Mouse (Mus musculus) forebrain, embryonic 11.5 days (tissue): ENCODE data around the gene Senp7. TPM values are rescaled to one million over a fixed set of nuclear protein-coding genes. Genes with fewer than 3 reads are reported as not detected.
"Not testable (repeated sequence)": the region's sequence is repeated elsewhere in the genome, so short reads cannot be mapped to it uniquely, and the experiment has no call there.

ENCODE experiments used
- ATAC-seq: fragments of 200-750 bp; cut with Nextera tagmentation; replicated peaks from 2 replicates; pipeline ENCODE4 v1.8.0; 2017; ENCODE audit warnings: moderate TSS enrichment; ENCODE audit not compliant: low FRiP score
- DNase-seq: peaks from one replicate; pipeline ENCODE4 v3.0.0-alpha.2; 2017; ENCODE audit warnings: low spot score
- H3K27ac ChIP-seq: fragments of 300-500 bp; sonication (generic); 2 replicates; pipeline ENCODE4 v1.5.1; 2014; ENCODE audit warnings: low read depth, low read length
- H3K27me3 ChIP-seq: fragments of 300-500 bp; sonication (generic); 2 replicates; pipeline ENCODE4 v1.6.1; 2014; ENCODE audit warnings: mild to moderate bottlenecking, low read length, mixed read lengths; ENCODE audit not compliant: control insufficient read depth, insufficient read depth
- H3K36me3 ChIP-seq: fragments of 300-500 bp; sonication (generic); 2 replicates; pipeline ENCODE4 v1.6.1; 2014; ENCODE audit warnings: mild to moderate bottlenecking, low read length, moderate library complexity, mixed read lengths; ENCODE audit not compliant: control insufficient read depth, insufficient read depth
- H3K4me1 ChIP-seq: fragments of 300-500 bp; sonication (generic); replicated peaks from 2 replicates; pipeline ENCODE4 v1.6.1; 2014; ENCODE audit warnings: low read length, mixed read lengths; ENCODE audit not compliant: control insufficient read depth, insufficient read depth
- H3K4me2 ChIP-seq: fragments of 300-500 bp; sonication (generic); 2 replicates; pipeline ENCODE4 v1.6.1; 2014; ENCODE audit warnings: low read depth, mild to moderate bottlenecking, low read length, moderate library complexity, mixed read lengths; ENCODE audit not compliant: severe bottlenecking
- H3K4me3 ChIP-seq: fragments of 300-500 bp; sonication (generic); 2 replicates; pipeline ENCODE4 v1.5.1; 2014; ENCODE audit warnings: low read depth, low read length
- H3K9ac ChIP-seq: fragments of 300-500 bp; sonication (generic); 2 replicates; pipeline ENCODE4 v1.6.1; 2014; ENCODE audit warnings: low read length
- H3K9me3 ChIP-seq: fragments of 300-500 bp; sonication (generic); 2 replicates; pipeline ENCODE4 v1.6.1; 2016; ENCODE audit warnings: low read length, mixed read lengths; ENCODE audit not compliant: control insufficient read depth
- WGBS: fragments of 180-500 bp; shearing (Covaris S2); extraction: QIAGEN DNeasy Blood & Tissue Kit; methylation state at CpG from one replicate; pipeline ENCODE4 v1.1.7; 2014; 5-methylcytosine and 5-hydroxymethylcytosine counted together
- polyA plus RNA-seq: library from polyadenylated mRNA; unstranded; fragments of >200 nt; fragmentation: Nextera tagmentation; extraction: Ambion mirVana; gene quantifications from 2 replicates; pipeline ENCODE4 v1.2.1, GENCODE M21; 2014

Gene Senp7
- polyA plus RNA-seq, 1 experiment from 2014 or later: 41.4 TPM

DNA sequence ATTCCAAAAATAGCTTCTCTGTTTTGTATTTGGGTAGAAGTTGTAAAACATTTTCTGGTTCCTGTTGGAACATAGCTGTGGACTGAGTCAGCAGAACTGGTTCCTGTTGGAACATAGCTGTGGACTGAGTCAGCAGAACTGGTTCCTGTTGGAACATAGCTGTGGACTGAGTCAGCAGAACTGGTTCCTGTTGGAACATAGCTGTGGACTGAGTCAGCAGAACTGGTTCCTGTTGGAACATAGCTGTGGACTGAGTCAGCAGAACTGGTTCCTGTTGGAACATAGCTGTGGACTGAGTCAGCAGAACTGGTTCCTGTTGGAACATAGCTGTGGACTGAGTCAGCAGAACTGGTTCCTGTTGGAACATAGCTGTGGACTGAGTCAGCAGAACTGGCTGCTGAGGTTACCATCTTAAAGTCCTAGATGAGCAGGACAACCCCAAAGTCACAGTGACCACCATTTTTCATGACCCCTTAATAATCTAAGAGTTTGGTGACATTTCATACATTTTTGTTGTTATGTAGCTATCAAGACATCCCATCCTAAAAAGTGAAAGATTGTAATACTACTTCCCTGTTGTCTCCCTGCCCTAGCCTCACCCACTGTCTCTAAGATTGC lies 48.4 kb downstream of the Senp7 start:
- H3K27me3 ChIP-seq, H3K9me3 ChIP-seq, H3K9ac ChIP-seq, H3K4me1 ChIP-seq, H3K4me2 ChIP-seq, ATAC-seq, DNase-seq, H3K4me3 ChIP-seq, H3K27ac ChIP-seq: not testable (repeated sequence)
- peaks cover 12% of the 10 kb centered on the region; the same call in 1 of the 2 replicates for H3K36me3 ChIP-seq

DNA sequence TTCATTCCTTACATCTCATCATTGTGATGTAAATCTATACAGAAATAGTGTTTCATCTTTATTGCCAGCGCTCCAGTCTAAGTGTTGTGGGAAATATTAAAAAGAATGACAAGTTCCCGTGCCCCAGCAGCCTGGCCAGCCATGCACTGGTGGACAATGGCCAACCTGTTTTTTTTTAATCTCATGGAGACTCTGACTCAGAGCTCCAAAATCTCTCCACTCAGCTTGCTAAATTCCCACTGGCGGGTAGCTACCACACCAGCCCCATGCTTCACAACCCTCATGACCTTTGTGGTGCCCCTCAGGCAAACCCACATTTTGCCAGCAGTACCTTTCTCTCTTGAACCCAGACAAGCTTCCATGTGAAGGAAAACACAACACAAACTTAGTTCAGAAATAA lies 67.6 kb downstream of the Senp7 start:
- WGBS: 91% methylated on average over 3 of the region's 3 CpGs
- H3K9ac ChIP-seq: no peak overlapping the region
- H3K4me3 ChIP-seq: no peak overlapping the region
- DNase-seq (no peak), ATAC-seq (no peak)
- H3K9me3 ChIP-seq: no peaks in the 10 kb centered on the region
- no peaks in the 10 kb centered on the region for H3K27me3 ChIP-seq
- H3K36me3 ChIP-seq: peaks cover 6% of the 10 kb centered on the region; the same call in 1 of the 2 replicates
- H3K4me1 ChIP-seq: no peaks in the 10 kb centered on the region
- H3K27ac ChIP-seq: no peak overlapping the region
- H3K4me2 ChIP-seq: no peak overlapping the region

DNA sequence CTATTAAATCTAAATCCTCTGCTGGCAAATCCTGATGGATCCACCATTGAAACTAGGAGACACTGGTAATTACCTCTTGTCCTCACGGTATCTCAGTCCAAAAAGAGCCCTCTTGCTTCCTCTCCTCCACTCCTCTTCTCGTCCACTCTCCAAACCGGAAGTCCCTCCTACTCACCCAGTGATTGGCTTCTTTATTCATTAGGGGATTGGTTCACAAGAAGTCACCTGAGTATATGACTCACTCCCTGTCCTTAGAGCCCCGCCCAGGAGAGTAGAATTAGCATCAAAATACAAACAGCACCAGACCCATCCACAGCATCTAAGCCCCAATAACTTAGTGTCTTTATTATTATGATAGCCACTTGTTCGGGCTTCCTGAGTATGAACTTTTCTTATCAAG lies 68.0 kb downstream of the Senp7 start:
- Histone ChIP-seq H3K9me3 (no peaks in the 10 kb centered on the region), H3K27me3 (no peaks in the 10 kb centered on the region), H3K4me2 (no peak overlapping the region), H3K9ac (no peak overlapping the region), H3K36me3 (peaks cover 6% of the 10 kb centered on the region; the same call in 1 of the 2 replicates), H3K4me1 (no peaks in the 10 kb centered on the region), H3K4me3 (no peak overlapping the region), H3K27ac (no peak overlapping the region)
- 86% methylated on average over 5 of the region's 5 CpGs for whole genome bisulfite sequencing
- ATAC-seq (no peak), DNase-seq (no peak)

DNA sequence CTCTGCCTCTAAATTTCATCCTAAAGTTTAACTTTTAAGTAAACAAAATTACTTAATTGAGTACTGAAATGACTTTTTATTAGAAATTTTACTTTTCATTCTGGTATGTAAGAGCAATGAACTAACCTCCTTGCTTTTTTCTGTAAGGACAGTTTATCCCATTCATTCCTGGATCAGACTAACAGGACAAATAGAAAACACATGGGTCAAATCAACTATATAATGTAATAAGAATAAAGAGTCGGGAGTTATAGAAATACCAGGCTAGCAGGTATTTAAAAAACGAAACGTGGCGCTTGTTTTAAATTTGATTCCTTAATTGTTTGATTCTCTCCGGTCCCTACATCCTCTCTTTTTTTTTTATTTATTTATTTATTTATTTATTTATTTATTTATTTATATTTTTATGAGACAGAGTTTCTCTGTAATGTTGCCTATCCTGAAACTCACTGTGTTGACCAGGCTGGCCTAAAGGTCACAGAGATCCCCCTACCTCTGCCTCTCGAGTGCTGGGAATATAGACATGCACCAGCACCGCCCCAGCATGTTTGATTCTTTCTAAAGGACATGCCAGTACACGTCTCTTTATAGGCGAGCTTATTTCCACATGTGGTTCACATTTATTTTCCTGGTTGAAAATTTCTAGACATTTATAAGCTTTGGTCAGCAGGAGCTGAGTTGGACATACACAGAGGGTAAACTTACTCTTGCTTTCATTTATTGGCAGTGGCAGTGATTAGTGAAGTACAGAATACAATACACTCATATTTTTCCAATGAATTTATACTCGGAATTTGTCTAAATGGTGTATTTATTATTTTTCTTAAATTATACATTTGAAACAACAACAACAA lies 69.4 kb downstream of the Senp7 start:
- H3K27me3 ChIP-seq: no peaks in the 10 kb centered on the region
- ATAC-seq: no peak
- no peak overlapping the region for H3K27ac ChIP-seq
- H3K4me1 ChIP-seq: no peaks in the 10 kb centered on the region
- no peak for DNase-seq
- H3K4me2 ChIP-seq: no peak overlapping the region
- H3K9ac ChIP-seq: no peak overlapping the region
- 83% methylated on average over 10 of the region's 10 CpGs for WGBS
- no peaks in the 10 kb centered on the region for H3K9me3 ChIP-seq
- H3K4me3 ChIP-seq: no peak overlapping the region
- peaks cover 6% of the 10 kb centered on the region; the same call in 1 of the 2 replicates for H3K36me3 ChIP-seq

DNA sequence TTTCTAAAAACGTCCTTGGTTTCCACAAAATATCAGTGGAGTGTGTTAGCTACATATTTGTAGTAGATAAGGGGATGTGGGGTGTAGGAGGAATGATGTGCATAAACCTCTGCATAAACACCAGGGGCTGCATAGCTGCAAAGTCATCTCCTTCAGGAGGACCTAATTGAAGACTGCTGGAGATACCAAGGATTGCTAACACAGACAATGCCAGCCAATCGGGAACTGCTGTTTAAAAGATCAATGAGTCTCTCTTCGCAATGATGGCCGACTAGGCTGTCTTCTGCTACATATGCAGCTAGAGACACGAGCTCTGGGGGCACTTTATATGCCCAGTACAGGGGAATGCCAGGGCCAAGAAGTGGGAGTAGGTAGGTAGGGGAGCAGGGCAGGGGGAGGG lies 74.4 kb downstream of the Senp7 start:
- Histone ChIP-seq H3K36me3 (no peaks in the 10 kb centered on the region; the same call in 1 of the 2 replicates), H3K9ac (no peak overlapping the region), H3K27me3 (no peaks in the 10 kb centered on the region), H3K27ac (no peak overlapping the region), H3K4me1 (no peaks in the 10 kb centered on the region), H3K4me3 (no peak overlapping the region), H3K4me2 (no peak overlapping the region), H3K9me3 (no peaks in the 10 kb centered on the region)
- 87% methylated on average over 5 of the region's 5 CpGs for WGBS
- DNase-seq (no peak), ATAC-seq (no peak)

DNA sequence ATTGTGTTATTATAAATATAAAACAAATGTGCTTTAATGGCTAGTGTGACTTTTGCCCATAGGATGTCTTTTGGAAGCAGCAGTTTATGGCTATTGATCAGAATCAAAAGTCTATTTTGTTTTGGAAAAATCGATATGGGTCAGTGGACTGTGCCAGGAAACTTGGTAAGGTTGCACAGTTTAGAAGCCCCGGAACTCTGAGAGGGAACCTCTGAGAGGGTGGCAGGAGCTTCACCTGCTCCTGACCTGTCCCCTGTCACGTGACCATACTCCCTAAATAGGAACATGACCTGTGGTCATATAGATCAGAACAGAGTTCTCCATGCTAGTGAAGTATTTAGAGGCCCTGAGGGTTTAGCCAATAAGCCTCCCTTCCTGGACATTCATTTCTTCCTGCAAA lies 75.9 kb downstream of the Senp7 start:
- Histone ChIP-seq H3K9me3 (no peaks in the 10 kb centered on the region), H3K4me2 (no peak overlapping the region), H3K9ac (no peak overlapping the region), H3K27ac (no peak overlapping the region), H3K27me3 (no peaks in the 10 kb centered on the region), H3K36me3 (no peaks in the 10 kb centered on the region; the same call in 1 of the 2 replicates), H3K4me1 (no peaks in the 10 kb centered on the region), H3K4me3 (no peak overlapping the region)
- WGBS: 88% methylated on average over 3 of the region's 3 CpGs
- ATAC-seq: no peak
- no peak for DNase-seq

DNA sequence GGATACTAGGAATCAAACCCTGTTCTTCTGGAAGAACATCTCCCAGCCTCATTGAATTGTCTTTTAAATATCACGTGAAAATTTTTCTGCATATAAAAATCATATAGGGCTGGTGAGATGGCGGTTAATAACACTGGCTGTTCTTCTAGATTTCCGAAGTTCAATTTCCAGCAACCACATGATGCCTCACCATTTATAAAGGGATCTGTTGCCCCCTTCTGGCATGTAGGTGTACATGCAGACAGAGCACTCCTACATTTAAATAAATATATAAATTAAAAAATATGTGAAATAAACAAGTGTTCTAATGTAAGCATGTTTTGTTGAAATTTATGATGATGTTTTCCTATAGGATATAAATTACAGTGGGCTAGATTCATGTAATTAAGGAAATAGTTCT lies 83.5 kb downstream of the Senp7 start:
- Histone ChIP-seq H3K27me3 (no peaks in the 10 kb centered on the region), H3K9me3 (no peaks in the 10 kb centered on the region), H3K27ac (no peak overlapping the region), H3K36me3 (no peaks in the 10 kb centered on the region), H3K4me3 (no peak overlapping the region), H3K4me1 (no peaks in the 10 kb centered on the region), H3K4me2 (no peak overlapping the region), H3K9ac (no peak overlapping the region)
- no peak for DNase-seq
- ATAC-seq: no peak
- WGBS: 46% methylated on average over 3 of the region's 3 CpGs

DNA sequence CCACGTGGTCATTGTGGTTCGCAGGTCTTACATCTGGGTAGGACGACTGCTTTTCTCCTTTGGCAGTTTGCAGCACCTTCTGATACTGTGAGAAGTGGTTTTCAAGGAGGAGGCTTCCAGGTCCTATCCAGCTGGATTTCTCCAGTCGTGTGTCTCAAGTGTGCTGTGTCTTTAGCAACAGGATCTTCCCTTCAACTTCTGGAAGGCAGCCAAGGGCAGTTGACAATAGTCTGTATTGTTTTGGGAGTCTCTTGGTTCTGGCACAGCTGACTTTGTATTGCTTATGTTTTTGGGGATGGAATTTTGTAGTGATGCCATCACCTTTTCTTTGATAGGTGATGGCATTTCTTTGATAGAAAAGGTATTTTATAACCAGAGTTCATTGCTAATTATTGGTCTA lies 86.0 kb downstream of the Senp7 start:
- DNase-seq (no peak), ATAC-seq (no peak)
- no peaks in the 10 kb centered on the region for H3K9me3 ChIP-seq
- no peaks in the 10 kb centered on the region for H3K4me1 ChIP-seq
- no peak overlapping the region for H3K4me3 ChIP-seq
- no peak overlapping the region for H3K4me2 ChIP-seq
- WGBS: 63% methylated on average over 4 of the region's 4 CpGs
- no peak overlapping the region for H3K9ac ChIP-seq
- H3K27me3 ChIP-seq: no peaks in the 10 kb centered on the region
- H3K27ac ChIP-seq: no peak overlapping the region
- H3K36me3 ChIP-seq: no peaks in the 10 kb centered on the region

DNA sequence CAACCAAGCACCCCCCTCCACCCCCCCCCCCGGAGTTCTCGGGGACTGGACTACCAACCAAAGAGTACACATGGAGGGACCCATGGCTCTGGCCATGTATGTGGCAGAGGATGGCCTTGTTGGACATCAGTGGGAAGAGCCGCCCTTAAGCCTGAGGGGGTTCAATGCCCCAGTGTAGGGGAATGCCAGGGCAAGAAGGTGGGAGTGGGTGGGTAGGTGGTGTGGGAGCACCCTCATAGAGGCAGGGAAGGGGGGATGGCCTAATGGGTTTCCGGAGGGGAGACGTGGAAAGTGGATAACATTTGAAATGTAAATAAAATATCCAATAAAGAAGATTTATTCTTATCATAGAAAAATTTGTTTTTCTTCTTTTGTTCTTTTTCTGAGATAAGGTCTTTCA lies 89.5 kb downstream of the Senp7 start:
- not testable (repeated sequence) for H3K4me2 ChIP-seq, ATAC-seq, H3K9me3 ChIP-seq, H3K27ac ChIP-seq, DNase-seq, H3K27me3 ChIP-seq, H3K4me1 ChIP-seq, H3K9ac ChIP-seq, H3K36me3 ChIP-seq, H3K4me3 ChIP-seq
- 90% methylated on average over 5 of the region's 5 CpGs for WGBS
